Comparison of ENCODE assay signal across 12 mouse cellular contexts in the genomic region with DNA sequence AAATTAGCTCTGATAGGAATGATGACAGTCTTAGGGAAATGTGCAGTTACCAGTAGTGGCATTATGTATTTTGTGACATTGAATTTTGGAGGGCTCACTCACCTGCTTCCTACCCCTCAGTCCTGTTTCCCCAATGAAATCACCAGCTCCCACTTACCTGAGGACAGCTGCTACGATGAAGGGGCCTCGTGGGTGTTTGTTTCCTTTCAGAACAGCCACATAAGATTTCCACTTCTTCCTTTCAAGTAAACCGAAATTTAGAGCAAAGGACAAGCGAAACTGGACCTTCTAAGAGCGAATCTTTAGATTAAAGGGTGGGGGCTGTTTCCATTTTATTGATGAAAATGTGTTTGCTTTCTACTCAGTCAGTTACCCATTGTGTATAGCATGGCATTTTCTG. TPM values are rescaled to one million over a fixed set of nuclear protein-coding genes. Genes with fewer than 3 reads are reported as not detected.
A peak's percentile ranks its signal among the peaks of the same experiment; 100 is the strongest.
DNase-seq lines count a peak whose midpoint lies in the region; ATAC-seq and TF ChIP-seq lines count a peak whose summit lies in the region.
"Had no signal": no experiment of that assay in that cellular context is flagged by ENCODE, and none has a peak within 500 bp of the region (broad histone marks: within the 10 kb centered on the region; RNA-seq: fewer than 3 reads in every experiment).

No protein-coding gene starts in this region.

- peaks cover 28% of the 10 kb centered on the region for H3K27me3 ChIP-seq in forebrain, embryonic 14.5 days (replicated peaks; ENCODE audit: control insufficient read depth, insufficient read depth, low read length)
- peaks cover 49% of the 10 kb centered on the region for H3K27me3 ChIP-seq in forebrain, embryonic 12.5 days
- peaks cover 48% of the 10 kb centered on the region for H3K27me3 ChIP-seq in kidney, embryonic 15.5 days
- H3K27me3 ChIP-seq in stomach, embryonic 16.5 days (ENCODE audit: control insufficient read depth, insufficient read depth, low read length) = peaks cover 18% of the 10 kb centered on the region
- H3K27me3 ChIP-seq in stomach, postnatal 0 days (ENCODE audit: control insufficient read depth, insufficient read depth, low read length) = no peaks in the 10 kb centered on the region

- H3K4me2 ChIP-seq in forebrain, embryonic 14.5 days (ENCODE audit: low read length) = peak overlapping the region; percentile 66; the same call in 1 of the 2 replicates
- H3K4me2 ChIP-seq in forebrain, embryonic 12.5 days = no peak overlapping the region
- peak overlapping the region; percentile 64 for H3K4me2 ChIP-seq in kidney, embryonic 15.5 days
- H3K4me2 ChIP-seq in stomach, embryonic 16.5 days (ENCODE audit: low read depth, low read length) = peak overlapping the region; percentile 86; the same call in 1 of the 2 replicates
- H3K4me2 ChIP-seq in stomach, postnatal 0 days (replicated peaks; ENCODE audit: low read depth) = no peak overlapping the region

- no peak overlapping the region for H3K9ac ChIP-seq in forebrain, embryonic 14.5 days (ENCODE audit: low read length)
- no peak overlapping the region for H3K9ac ChIP-seq in forebrain, embryonic 12.5 days
- no peak overlapping the region for H3K9ac ChIP-seq in kidney, embryonic 15.5 days
- H3K9ac ChIP-seq in stomach, embryonic 16.5 days (ENCODE audit: low read length) = no peak overlapping the region
- H3K9ac ChIP-seq in stomach, postnatal 0 days (ENCODE audit: low read length) = no peak overlapping the region

- TF ChIP-seq EP300 in stomach, postnatal 0 days (optimal IDR thresholded peaks at IDR 0.05) = no peak

- no peak for TF ChIP-seq CTCF in stomach, postnatal 0 days (IDR thresholded peaks at IDR 0.05; ENCODE audit: low read depth)

- 0 out of 2 replicates have a peak, but pooled peaks cover 10% of the 10 kb centered on the region for H3K4me1 ChIP-seq in forebrain, embryonic 14.5 days (ENCODE audit: control insufficient read depth, insufficient read depth, low read length)
- H3K4me1 ChIP-seq in forebrain, embryonic 12.5 days = peaks cover 19% of the 10 kb centered on the region; the same call in 1 of the 2 replicates
- peaks cover 21% of the 10 kb centered on the region for H3K4me1 ChIP-seq in kidney, embryonic 15.5 days
- H3K4me1 ChIP-seq in stomach, embryonic 16.5 days (ENCODE audit: control insufficient read depth, insufficient read depth, low read length) = peaks cover 8% of the 10 kb centered on the region; the same call in 1 of the 2 replicates
- no peaks in the 10 kb centered on the region for H3K4me1 ChIP-seq in stomach, postnatal 0 days (replicated peaks; ENCODE audit: control insufficient read depth, insufficient read depth)

- no peaks in the 10 kb centered on the region for H3K9me3 ChIP-seq in forebrain, embryonic 14.5 days (replicated peaks; ENCODE audit: control insufficient read depth, low read length)
- H3K9me3 ChIP-seq in forebrain, embryonic 12.5 days = no peaks in the 10 kb centered on the region
- no peaks in the 10 kb centered on the region for H3K9me3 ChIP-seq in kidney, embryonic 15.5 days (replicated peaks)
- no peaks in the 10 kb centered on the region for H3K9me3 ChIP-seq in stomach, embryonic 16.5 days (replicated peaks; ENCODE audit: control insufficient read depth, low read length)
- H3K9me3 ChIP-seq in stomach, postnatal 0 days (ENCODE audit: control insufficient read depth, low read length) = no peaks in the 10 kb centered on the region
- H3K9me3 ChIP-seq: embryonic facial prominence, embryonic 13.5 days; heart, embryonic 12.5 days; midbrain, embryonic 10.5 days had no signal

- H3K27ac ChIP-seq in forebrain, embryonic 14.5 days (ENCODE audit: low read depth, low read length) = no peak overlapping the region
- H3K27ac ChIP-seq in forebrain, embryonic 12.5 days = no peak overlapping the region
- H3K27ac ChIP-seq in kidney, embryonic 15.5 days = no peak overlapping the region
- no peak overlapping the region for H3K27ac ChIP-seq in stomach, embryonic 16.5 days (ENCODE audit: low read length)
- no peak overlapping the region for H3K27ac ChIP-seq in stomach, postnatal 0 days (replicated peaks)
- H3K27ac ChIP-seq: embryonic facial prominence, embryonic 13.5 days had no signal

- WGBS in forebrain, embryonic 14.5 days = 84% methylated on average over 5 of the region's 5 CpGs
- 77% methylated on average over 5 of the region's 5 CpGs for WGBS in forebrain, embryonic 12.5 days
- 85% methylated on average over 5 of the region's 5 CpGs for WGBS in kidney, embryonic 15.5 days
- 71% methylated on average over 5 of the region's 5 CpGs for WGBS in stomach, embryonic 16.5 days
- WGBS in stomach, postnatal 0 days = 73% methylated on average over 5 of the region's 5 CpGs

- no peak for DNase-seq in forebrain, embryonic 14.5 days (ENCODE audit: low spot score)
- DNase-seq in kidney, adult 18-20 months = no peak
- no peak for DNase-seq in stomach, postnatal 0 days (ENCODE audit: low spot score)
- no peak for DNase-seq in cerebellum, adult 11 months
- DNase-seq in heart, adult 18-20 months = no peak

- no peak overlapping the region for H3K4me3 ChIP-seq in forebrain, embryonic 14.5 days (ENCODE audit: low read depth, low read length)
- no peak overlapping the region for H3K4me3 ChIP-seq in forebrain, embryonic 12.5 days (replicated peaks)
- H3K4me3 ChIP-seq in kidney, embryonic 15.5 days (replicated peaks) = no peak overlapping the region
- no peak overlapping the region for H3K4me3 ChIP-seq in stomach, embryonic 16.5 days (replicated peaks; ENCODE audit: low read length)
- H3K4me3 ChIP-seq in stomach, postnatal 0 days (ENCODE audit: low read depth, low read length) = no peak overlapping the region
- H3K4me3 ChIP-seq: myocyte had no signal

- no peaks in the 10 kb centered on the region for H3K36me3 ChIP-seq in forebrain, embryonic 14.5 days (ENCODE audit: control insufficient read depth, insufficient read depth, low read length)
- H3K36me3 ChIP-seq in forebrain, embryonic 12.5 days (replicated peaks) = no peaks in the 10 kb centered on the region
- no peaks in the 10 kb centered on the region for H3K36me3 ChIP-seq in kidney, embryonic 15.5 days
- H3K36me3 ChIP-seq in stomach, embryonic 16.5 days (ENCODE audit: control insufficient read depth, insufficient read depth, low read length) = no peaks in the 10 kb centered on the region
- no peaks in the 10 kb centered on the region for H3K36me3 ChIP-seq in stomach, postnatal 0 days (ENCODE audit: control insufficient read depth, insufficient read depth, low read length)
- H3K36me3 ChIP-seq: embryonic facial prominence, embryonic 13.5 days; heart, embryonic 12.5 days; midbrain, embryonic 10.5 days had no signal

- ATAC-seq in forebrain, embryonic 14.5 days = no peak
- no peak for ATAC-seq in forebrain, embryonic 12.5 days (ENCODE audit: low FRiP score)
- ATAC-seq in kidney, embryonic 15.5 days (replicated peaks; ENCODE audit: low FRiP score) = no peak
- ATAC-seq in stomach, embryonic 16.5 days (ENCODE audit: insufficient read depth, low FRiP score) = no peak
- ATAC-seq in stomach, postnatal 0 days (ENCODE audit: low FRiP score, low TSS enrichment) = no peak

RNA-seq across cellular contexts. Expression of a gene that starts 45.8 kb away (rescaled TPM):
- polyA plus RNA-seq in forebrain, embryonic 14.5 days (2014; fragmentation: Nextera tagmentation; extraction: Ambion mirVana) = 7.1 and 7.4 TPM in 2 replicates
- 12.9 and 14.7 TPM in 2 replicates for polyA plus RNA-seq in forebrain, embryonic 12.5 days (2016; fragmentation: Nextera tagmentation; extraction: Ambion mirVana)
- 25.9 and 28.4 TPM in 2 replicates for polyA plus RNA-seq in kidney, embryonic 15.5 days (2015; fragmentation: Nextera tagmentation; extraction: Ambion mirVana)
- 20.1 and 21.1 TPM in 2 replicates for polyA plus RNA-seq in stomach, embryonic 16.5 days (2015; fragmentation: Nextera tagmentation; extraction: Ambion mirVana)
- 13.6 and 14.2 TPM in 2 replicates for polyA plus RNA-seq in stomach, postnatal 0 days (2015; fragmentation: Nextera tagmentation; extraction: Ambion mirVana)
- total RNA-seq in heart, adult 18-20 months (2021) = 1 to 10 TPM; 6.9 to 7.9 TPM

RNA-seq across cellular contexts. Expression of a gene that starts 57.1 kb away (rescaled TPM):
- polyA plus RNA-seq in forebrain, embryonic 14.5 days (2014; fragmentation: Nextera tagmentation; extraction: Ambion mirVana) = 39.4 and 41.6 TPM in 2 replicates
- 25.3 and 26.4 TPM in 2 replicates for polyA plus RNA-seq in forebrain, embryonic 12.5 days (2016; fragmentation: Nextera tagmentation; extraction: Ambion mirVana)
- polyA plus RNA-seq in kidney, embryonic 15.5 days (2015; fragmentation: Nextera tagmentation; extraction: Ambion mirVana) = 21.8 and 23.3 TPM in 2 replicates
- 23.8 and 24.0 TPM in 2 replicates for polyA plus RNA-seq in stomach, embryonic 16.5 days (2015; fragmentation: Nextera tagmentation; extraction: Ambion mirVana)
- polyA plus RNA-seq in stomach, postnatal 0 days (2015; fragmentation: Nextera tagmentation; extraction: Ambion mirVana) = 20.7 and 21.3 TPM in 2 replicates
- 10 to 100 TPM; 10.3 to 12.1 TPM for total RNA-seq in heart, adult 18-20 months (2021)

Comparison
In these comparisons a context has a peak if more than half of its experiments do, and no peak if none do; other contexts are left out.
1. H3K4me2 ChIP-seq: peak in forebrain, embryonic 14.5 days (single experiment), kidney, embryonic 15.5 days (single experiment) and stomach, embryonic 16.5 days (single experiment); none in forebrain, embryonic 12.5 days (single experiment) and stomach, postnatal 0 days (single experiment).